Mouse (Mus musculus): ENCODE data around the gene Slc30a4. TPM values are rescaled to one million over a fixed set of nuclear protein-coding genes. Genes with fewer than 3 reads are reported as not detected.

Slc30a4 gene
- polyA plus RNA-seq (2017; shearing (Covaris generic)), result 0.41 TPM

GRCm38 (mm10) chr2:122702181-122703036 lies at the start of gene Slc30a4:
Gene Slc30a4, minus strand, starts transcription at chr2:122702663.

GRCm38 (mm10) chr2:122737894-122738830 lies 35.7 kb upstream of the Slc30a4 start, which contains the start of gene Bloc1s6:
Gene Bloc1s6, plus strand, starts transcription at chr2:122738503.

DNA sequence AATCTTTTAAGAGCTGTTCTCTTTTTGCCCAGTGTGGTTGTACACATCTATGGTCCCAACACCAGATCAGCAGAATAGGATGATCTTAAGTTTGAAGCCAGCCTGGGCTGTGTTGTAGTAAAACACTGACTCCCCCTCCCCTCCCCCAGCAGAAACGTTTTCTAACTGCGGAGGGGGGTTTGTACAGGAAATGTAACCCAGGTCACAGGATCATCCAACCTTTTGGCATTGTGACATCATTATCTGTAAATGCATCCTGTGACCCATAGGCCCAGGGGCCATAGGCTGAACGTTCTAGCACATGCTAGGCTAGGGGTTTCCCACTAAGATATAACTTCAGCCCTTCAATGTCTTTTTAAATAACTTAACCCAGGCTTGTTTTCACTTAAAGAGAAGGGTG lies 65.8 kb downstream of the Slc30a4 start, which contains the start of gene AA467197:
AA467197 (plus strand) TSS at position 301 of the 400 bp plus-strand sequence.

Other genes starting within 250 kb of the Slc30a4 start
- 73.4 TPM for gene Gm14085, start 217.7 kb downstream of the Slc30a4 start, polyA plus RNA-seq (2017; shearing (Covaris generic))
- gene Gatm, start 91.4 kb downstream of the Slc30a4 start, polyA plus RNA-seq (2017; shearing (Covaris generic)), result 0.51 TPM
- gene AA467197, start 65.7 kb downstream of the Slc30a4 start, polyA plus RNA-seq (2017; shearing (Covaris generic)), result not detected
- gene Bloc1s6, start 35.8 kb upstream of the Slc30a4 start, polyA plus RNA-seq (2017; shearing (Covaris generic)), result 64.4 TPM
- 26.5 TPM for gene Sqor, start 62.6 kb upstream of the Slc30a4 start, polyA plus RNA-seq (2017; shearing (Covaris generic))

Measured in CD4-positive, CD25-positive, alpha-beta regulatory T cell, adult 9 weeks (primary cell).